Mouse (Mus musculus) bone marrow macrophage, adult 2 months (primary cell): Measurements from ENCODE around the gene Zbed4.

ENCODE experiments used
- CTCF ChIP-seq: IDR thresholded peaks from 2 replicates; pipeline ENCODE4 v1.5.1; 2012; ENCODE audit warnings: low read depth, mild to moderate bottlenecking, low read length, moderate library complexity
- POLR2A ChIP-seq: IDR thresholded peaks from 2 replicates; pipeline ENCODE4 v1.6.1; 2012; ENCODE audit warnings: mild to moderate bottlenecking, low read depth, low read length, borderline replicate concordance

- TF ChIP-seq POLR2A = no peak
- TF ChIP-seq CTCF = no peak
These were observed 3.4 kb downstream of the Zbed4 start for GRCm38 (mm10) chr15:88754896-88755295.
